Mouse (Mus musculus) lung, postnatal 25 days (tissue): ENCODE measurements around the gene Npas3.

Experiments
- DNase-seq: peaks from one replicate; pipeline ENCODE4 v3.0.0; 2022; ENCODE audit warnings: low spot score

The Npas3 gene

DNA sequence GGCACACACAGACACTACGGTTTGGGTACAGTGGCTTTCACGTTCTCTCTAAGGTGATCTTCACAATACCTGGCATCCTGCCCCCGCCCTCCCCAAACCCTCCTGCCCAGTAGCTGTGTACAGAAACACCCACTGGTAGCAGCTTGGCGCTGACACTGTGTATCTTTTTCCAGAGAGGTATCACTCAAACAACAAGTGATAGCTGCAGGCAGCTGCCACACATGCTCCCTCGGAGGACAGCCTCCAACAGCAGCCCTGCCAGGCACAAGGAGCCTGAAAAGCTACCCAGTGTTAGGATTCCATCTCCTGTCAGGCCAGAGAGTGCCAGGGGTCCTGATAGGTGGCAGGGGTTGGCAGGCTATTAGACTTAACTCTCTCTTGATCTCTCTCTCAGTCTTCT, 747.2 kb downstream of the Npas3 start:
- DNase-seq, result no peak

- DNase-seq, result no peak
These were observed 748.7 kb downstream of the Npas3 start for GRCm38 (mm10) chr12:53997141-53997540.

- DNase-seq, result no peak
These were observed 751.5 kb downstream of the Npas3 start for GRCm38 (mm10) chr12:53999647-54000637.

- DNase-seq, result no peak
These were observed 754.0 kb downstream of the Npas3 start for GRCm38 (mm10) chr12:54002496-54002895.

GRCm38 (mm10) chr12:54004606-54005005, 756.1 kb downstream of the Npas3 start:
- DNase-seq, result no peak

DNA sequence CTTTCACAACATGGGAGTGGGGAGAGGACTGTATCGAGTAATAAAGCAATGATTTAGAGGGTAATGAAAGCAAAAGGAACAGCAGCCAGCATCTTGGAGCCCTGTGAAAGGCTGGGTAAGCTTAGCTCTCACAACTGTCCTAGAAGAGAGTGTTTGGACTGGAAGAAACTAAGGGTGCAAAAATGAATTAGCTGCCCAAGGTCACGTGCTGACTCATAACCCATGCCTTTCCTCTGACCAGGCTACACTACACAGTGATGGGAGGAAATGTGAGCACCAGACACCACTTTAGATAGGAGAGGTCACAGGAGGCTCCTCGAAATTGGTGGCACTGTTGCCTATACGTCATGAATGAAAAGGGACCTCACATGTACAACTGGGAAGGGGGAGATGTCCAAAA, 757.1 kb downstream of the Npas3 start:
- DNase-seq, result no peak

- peak; percentile 7 for DNase-seq
These were observed 766.8 kb downstream of the Npas3 start for GRCm38 (mm10) chr12:54015304-54015703.

DNA sequence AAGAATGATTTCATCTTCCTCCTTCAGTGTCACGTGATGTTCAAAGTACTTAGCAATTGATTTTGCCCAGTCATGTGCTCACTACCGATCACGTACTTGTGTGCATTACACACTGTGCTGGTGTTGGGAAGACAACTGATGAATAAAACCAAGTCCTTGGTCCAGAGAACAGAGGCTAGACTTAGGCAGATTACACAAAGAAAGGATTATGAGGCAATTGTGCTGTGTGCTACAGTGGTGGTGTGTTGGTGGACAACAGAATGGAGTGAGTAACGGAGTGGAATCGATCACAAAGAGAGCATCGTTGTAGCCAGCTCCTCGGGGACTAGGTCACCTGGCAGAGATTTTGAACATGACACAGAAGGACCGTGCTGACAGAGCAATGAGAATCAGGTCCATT, 769.5 kb downstream of the Npas3 start:
- DNase-seq, result no peak

GRCm38 (mm10) chr12:54019979-54020378, 771.5 kb downstream of the Npas3 start:
- no peak for DNase-seq

DNA sequence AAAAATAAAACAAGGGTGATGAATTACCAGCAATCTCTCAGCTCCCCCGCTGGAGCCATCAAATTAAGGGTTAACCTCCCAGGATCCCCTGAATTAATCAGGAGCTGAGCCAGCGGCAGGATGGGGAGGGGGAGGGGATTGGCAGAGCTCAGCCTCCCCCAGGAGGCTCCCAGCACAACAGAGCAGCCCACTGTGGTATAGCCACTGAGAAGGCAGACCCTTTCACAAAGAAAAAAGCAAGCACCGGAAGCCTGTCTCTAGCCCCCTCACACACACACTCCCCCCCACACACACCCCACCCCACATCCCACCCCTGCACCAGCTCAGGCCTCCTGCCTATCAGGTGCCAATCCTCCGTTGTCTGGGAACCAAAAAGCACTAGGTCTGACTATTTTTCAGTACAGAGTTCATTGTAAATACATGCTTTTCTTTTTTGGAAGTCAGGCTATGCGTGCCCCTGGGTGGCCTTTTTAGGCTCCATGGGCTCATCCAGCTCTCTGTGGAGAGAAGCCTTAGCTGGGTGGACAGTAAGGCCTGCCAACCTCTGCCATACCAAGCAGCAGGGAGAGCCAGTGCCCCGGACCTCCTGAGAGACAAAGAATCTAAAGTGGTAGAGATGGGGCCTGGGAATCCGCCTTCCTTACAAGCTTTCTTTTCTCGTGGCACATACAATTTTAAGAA, 786.3 kb downstream of the Npas3 start:
- no peak for DNase-seq

GRCm38 (mm10) chr12:54037602-54038001, 789.1 kb downstream of the Npas3 start:
- no peak for DNase-seq

- no peak for DNase-seq
These were observed 794.6 kb downstream of the Npas3 start for GRCm38 (mm10) chr12:54042996-54043544.

GRCm38 (mm10) chr12:54044606-54045334, 796.3 kb downstream of the Npas3 start:
- DNase-seq, result no peak

- DNase-seq, result no peak
These were observed 796.9 kb downstream of the Npas3 start for GRCm38 (mm10) chr12:54045360-54045759.

GRCm38 (mm10) chr12:54046824-54047223, 798.3 kb downstream of the Npas3 start:
- DNase-seq, result no peak

DNA sequence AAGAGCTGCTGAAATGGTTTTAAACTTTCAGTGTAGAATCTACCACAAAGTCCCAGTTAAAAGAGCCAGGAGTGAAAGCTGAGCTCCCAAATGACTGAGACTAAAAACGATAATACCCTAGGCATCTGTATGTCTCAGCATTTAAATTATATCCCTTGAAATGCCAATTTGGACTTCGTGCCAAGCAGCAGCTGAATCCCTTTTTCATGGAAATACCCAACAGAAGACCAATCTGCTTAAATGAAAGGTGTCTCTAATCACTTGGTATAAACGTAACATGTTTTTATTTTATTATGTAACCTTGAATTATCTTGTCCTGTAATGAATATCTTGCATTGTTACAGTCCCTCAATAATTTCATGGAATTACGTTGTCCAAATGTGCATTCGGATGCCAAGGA, 799.6 kb downstream of the Npas3 start:
- no peak for DNase-seq

- no peak for DNase-seq
These were observed 801.4 kb downstream of the Npas3 start for GRCm38 (mm10) chr12:54049926-54050325.

GRCm38 (mm10) chr12:54052939-54053338, 804.5 kb downstream of the Npas3 start:
- DNase-seq, result no peak

GRCm38 (mm10) chr12:54053598-54053997, 805.1 kb downstream of the Npas3 start:
- DNase-seq, result no peak

DNA sequence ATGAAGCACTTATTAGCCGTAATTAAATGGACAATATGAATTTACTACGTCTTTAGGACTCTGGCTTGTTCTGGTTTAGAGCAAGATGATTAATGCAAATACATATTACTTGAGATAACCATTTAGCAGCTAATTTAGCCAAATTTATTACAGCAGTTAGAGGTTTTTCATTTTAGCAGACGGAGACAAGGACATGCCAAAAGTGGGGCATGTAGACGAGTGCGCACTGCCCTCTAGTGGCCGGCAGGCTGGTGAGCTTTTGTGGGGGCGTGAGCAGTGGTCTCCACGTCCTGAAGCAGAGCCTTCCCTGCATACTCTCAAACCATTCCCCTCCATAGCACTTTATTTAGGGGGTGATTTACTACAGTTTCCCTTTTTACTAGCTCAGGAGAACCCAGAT, 812.3 kb downstream of the Npas3 start:
- DNase-seq, result peak; percentile 38

DNA sequence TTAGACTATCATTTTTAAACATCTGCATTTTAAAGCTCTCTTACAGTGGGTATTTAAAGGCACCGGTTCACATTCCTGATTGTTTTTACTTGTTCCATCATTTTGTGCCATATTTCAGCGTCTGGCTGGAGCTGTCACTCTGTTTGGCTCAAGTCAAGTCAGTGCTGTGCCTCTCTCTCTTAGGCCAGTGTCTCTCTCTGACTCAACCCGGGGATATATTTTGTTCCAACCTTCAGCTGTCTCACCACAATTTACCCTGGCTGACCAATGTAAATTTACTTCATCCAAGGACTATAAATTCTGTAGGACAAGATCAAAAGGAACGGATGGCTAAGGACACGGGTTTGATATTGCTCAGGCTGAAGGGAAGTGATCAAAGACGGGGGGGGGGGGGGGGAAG, 812.7 kb downstream of the Npas3 start:
- no peak for DNase-seq

- no peak for DNase-seq
These were observed 816.5 kb downstream of the Npas3 start for GRCm38 (mm10) chr12:54064986-54065385.
